Mouse (Mus musculus): Measurements from ENCODE around the gene Maml2.

The Maml2 gene

GRCm38 (mm10) chr9:13297668-13298512 is at the start of gene Maml2:
TSS of gene Maml2 (plus strand) at chr9:13297957.
- peak; percentile 45 for DNase-seq (ENCODE audit: low read depth, low spot score)

- no peak for DNase-seq (ENCODE audit: low read depth, low spot score)
Measured at GRCm38 (mm10) chr9:13248104-13248503, 49.7 kb upstream of the Maml2 start.

GRCm38 (mm10) chr9:13251251-13251650 is 46.5 kb upstream of the Maml2 start:
- DNase-seq (ENCODE audit: low read depth, low spot score) = no peak

GRCm38 (mm10) chr9:13256726-13257125 is 41.0 kb upstream of the Maml2 start:
- no peak for DNase-seq (ENCODE audit: low read depth, low spot score)

DNA sequence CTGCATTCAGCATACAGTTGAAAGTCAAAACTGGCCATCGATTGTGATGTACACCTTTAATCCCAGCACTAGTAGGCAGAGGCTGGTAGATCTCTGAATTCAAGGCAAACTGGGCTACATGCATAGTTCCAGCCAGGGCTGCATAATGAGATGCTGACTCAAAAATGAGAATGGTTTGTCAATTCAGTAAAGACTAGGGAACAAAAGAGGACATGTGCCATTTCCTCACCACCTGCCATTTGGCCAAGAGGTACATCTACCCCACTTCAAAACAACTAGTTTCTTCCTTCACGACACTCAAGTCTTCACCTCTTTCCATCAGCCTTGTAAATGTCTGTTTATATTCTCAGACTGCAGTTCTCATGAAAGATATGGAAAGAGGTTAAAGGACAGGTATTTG is 39.6 kb upstream of the Maml2 start:
- DNase-seq (ENCODE audit: low read depth, low spot score) = no peak

DNA sequence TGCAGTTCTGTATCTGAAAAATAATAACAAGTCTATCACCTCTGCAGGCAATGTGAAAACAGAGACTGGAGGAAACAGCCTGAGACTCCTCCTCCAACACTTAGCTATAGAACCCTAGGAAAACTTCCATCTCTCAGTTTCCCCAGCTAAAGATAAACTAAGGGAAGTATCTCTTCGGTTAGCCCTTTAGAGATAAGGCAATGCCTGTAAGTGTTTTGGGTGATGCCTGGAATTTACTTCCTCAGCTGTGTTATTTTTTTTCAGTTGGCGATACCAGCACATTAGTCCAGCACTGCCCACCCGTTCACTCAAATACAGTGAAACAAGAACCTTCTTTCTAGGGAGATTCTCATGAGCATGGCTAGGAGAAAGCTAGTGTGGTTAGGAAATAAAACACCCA is 36.8 kb upstream of the Maml2 start:
- DNase-seq (ENCODE audit: low read depth, low spot score) = no peak

- no peak for DNase-seq (ENCODE audit: low read depth, low spot score)
Measured at GRCm38 (mm10) chr9:13273219-13273618, 24.5 kb upstream of the Maml2 start.

GRCm38 (mm10) chr9:13287482-13287881 is 10.3 kb upstream of the Maml2 start:
- DNase-seq (ENCODE audit: low read depth, low spot score) = no peak

DNA sequence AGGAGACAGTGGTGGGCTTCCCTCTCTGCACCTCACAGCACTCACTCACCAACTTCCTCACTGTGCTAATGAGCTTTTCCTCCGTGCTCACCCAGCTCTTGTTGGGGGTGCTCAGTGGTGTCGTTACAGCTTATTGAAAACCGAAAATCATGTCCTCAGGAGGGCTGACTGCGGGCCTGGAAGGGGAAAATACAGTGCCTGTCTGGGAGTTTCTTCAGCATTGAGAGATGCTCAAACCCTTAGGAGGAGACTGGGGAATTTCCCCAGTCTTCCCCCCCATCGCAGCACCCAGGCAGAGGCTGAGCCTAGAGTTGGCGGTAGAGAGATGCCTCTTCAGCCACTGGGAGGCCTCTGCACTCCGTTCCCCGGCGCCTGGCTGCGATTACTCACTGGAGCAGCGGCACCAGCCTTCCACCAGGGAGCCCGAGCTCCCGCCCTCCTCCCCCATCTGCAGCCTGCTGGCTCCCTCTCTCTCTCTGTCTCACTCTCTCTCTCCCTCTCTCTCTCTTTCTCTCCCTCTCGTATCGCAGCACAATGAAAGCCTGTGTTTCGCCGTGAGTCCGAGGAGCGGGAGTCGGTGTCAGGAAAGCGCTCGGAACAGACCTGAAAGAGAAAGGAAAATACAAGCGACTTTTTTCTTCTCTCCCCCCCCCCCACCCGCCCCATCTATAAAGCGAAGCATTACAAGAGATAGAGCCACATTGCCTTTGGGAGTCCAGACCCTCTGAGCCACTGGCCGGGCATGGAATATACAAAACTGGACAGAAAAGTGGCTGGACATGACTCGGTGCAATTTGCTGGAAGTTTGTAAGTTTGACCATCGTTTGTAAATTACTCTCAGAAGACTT is 1.3 kb upstream of the Maml2 start:
- DNase-seq (ENCODE audit: low read depth, low spot score) = peak; percentile 48

DNA sequence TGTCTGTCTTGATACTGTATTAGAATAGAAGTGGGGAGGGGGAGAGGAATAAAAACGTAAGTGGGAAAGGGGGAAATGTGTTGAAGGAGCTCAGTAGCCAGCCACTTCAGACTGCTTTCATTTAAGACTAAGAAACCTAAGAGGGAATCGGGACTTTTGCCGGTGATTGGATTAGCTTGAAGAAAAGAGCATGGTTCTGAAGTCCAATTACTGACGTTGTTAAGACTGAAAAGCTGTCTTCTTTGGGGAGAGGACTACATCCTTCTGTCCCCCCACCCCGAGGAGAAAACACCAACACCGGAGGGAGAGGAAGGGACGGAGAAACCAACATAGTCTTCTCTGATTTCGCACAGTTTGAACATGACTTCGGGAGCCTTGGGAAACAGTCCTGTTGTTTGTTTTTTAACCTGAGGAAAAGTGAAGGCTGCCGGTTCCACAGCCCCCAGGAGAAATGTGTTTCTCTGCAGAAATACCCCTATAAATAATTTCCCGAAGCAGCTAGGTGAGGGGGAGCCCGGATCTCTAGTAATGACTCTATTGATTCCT is 562 bp upstream of the Maml2 start:
- no peak for DNase-seq (ENCODE audit: low read depth, low spot score)

GRCm38 (mm10) chr9:13298513-13298878 is 739 bp downstream of the Maml2 start:
- DNase-seq (ENCODE audit: low read depth, low spot score) = no peak

DNA sequence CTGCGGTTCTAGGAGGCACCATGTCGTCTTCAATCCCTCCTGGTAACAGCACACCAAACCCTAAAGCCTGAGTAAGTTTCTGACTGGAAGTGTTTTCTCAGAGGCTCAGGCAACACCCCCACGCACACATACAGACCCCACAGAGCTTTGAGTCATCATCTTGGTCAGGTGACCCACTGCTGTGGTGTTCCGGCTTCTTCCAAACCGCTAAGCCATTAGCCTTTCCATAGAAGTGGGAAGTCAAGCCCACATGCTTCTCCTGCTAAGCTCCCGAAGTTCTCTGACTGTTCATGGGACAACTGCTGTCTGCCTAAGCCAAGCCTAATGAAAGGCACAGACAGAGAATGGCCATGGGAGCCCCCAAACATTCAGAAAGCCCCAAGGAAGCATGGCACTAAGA is 1.4 kb downstream of the Maml2 start:
- no peak for DNase-seq (ENCODE audit: low read depth, low spot score)

GRCm38 (mm10) chr9:13300041-13300441 is 2.3 kb downstream of the Maml2 start:
- DNase-seq (ENCODE audit: low read depth, low spot score) = no peak

DNA sequence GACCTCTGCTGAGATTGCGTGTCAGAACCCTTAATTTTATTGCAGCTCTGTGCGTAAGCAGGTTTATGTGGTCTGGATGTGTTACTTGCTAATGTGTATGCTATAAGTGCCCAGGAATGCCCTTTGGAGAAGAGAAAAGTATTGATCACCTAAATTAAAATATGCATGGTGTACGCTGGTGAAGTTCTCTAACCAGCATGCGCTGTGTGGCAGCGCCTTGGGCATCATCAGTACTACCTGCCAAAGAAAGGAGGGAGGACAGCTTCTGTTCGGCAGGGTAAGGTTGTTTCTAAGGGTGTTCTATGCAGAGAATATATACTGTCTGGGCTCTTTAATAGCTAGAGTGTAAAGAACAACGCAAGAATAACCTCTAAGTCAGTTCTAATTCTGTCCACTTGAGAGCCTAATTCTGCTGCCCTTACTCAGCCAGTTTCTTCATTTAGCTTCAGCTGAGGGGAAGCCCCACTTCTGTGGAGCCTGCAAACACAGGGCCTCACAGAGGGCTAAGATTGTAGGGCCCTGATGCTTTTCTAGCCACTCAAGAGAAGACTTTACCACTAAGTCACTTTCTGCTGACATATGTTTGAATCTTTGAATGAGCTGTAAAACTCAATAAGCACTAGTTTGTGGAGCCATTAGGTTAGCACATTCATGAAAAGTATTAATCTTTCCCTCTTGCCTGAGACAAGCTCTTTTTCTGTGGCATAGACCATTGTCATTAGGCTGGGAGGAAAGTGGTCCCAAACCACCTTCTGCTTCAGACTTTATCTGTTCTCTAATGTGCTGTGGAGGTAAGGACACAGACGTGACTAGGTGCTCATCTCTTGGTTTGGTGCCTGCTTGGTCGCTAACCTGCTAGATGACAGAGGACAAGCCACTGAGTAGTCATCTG is 3.4 kb downstream of the Maml2 start:
- no peak for DNase-seq (ENCODE audit: low read depth, low spot score)

DNA sequence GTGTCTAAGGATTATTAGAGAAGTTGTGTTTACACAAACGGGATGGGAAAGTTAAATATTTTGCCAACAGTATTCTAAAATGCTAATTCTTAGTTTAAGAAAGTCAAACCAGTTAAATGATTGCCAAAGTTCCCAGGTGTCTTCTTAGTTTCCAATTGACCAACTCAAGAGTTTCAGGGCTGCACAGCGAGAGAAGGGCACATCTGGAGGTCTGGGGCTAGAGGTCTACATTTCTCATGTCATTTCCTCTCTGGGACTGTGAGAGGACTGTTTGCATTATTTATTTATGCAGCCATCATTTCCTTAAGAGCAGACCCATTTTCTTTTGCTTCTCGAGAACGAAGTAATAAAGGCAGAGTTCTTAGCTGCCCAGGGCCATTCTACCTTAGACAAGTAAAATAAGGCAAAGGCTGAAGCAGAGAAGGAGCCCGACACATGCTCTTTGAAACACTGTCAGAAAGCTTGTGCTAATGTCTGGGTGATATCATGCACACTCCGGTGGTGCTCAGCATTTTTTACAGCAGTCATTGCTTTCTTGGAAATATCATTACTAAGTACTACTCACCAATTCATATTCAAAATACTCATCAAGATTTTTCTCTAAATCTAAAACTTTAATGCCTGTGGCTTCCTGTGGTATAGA is 4.5 kb downstream of the Maml2 start:
- DNase-seq (ENCODE audit: low read depth, low spot score) = no peak

- DNase-seq (ENCODE audit: low read depth, low spot score) = no peak
Measured at GRCm38 (mm10) chr9:13303099-13303771, 5.5 kb downstream of the Maml2 start.

DNA sequence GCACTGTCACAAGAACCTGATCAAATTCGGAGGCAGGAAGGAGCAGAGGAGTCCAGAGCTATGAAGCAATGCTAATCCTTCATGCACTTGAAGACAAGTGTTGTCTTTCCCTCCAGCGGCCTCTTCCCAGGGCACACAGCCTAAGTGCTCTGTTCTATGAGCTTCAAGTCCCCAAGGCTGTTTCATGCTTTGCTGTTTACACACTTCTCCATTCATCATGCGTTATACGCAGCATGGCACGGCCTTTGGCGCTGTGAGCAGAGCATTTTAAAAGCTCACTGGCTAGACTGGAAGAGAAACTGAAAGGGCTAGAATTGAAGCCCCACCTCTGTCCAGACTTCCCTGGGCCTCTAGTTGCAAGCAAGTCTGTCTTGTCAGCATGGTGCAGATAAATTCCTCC is 6.2 kb downstream of the Maml2 start:
- no peak for DNase-seq (ENCODE audit: low read depth, low spot score)

DNA sequence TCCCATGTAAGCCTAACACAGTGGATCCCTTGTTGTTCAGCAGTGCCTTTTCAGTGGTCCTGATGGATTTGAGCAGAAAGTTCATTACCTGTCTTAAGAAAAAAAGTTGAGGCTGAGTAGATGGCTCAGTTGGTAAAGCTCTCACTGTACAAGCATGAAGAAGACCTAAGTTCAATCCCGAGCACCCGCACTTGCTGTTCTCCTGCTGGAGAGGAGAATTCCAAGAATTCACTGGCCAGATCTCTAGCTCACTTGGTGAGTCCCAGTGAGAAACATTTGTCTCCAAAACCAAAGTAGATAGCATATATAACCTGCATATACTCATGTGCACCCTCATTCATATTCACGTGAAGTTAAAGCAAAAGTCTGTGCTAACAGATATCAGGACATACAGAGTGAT is 8.7 kb downstream of the Maml2 start:
- DNase-seq (ENCODE audit: low read depth, low spot score) = no peak

- no peak for DNase-seq (ENCODE audit: low read depth, low spot score)
Measured at GRCm38 (mm10) chr9:13307226-13307625, 9.5 kb downstream of the Maml2 start.

- no peak for DNase-seq (ENCODE audit: low read depth, low spot score)
Measured at GRCm38 (mm10) chr9:13308718-13309117, 11.0 kb downstream of the Maml2 start.
